Mouse (Mus musculus) mouse embryonic stem cell (cell line): ENCODE measurements at regions not wholly inside any gene's neighbourhood (a gene's known extent, or its start where the extent isn't known, plus 50 kb on each side); places are given as distances from the start of the nearest gene placed in this dataset.

Experiments used
- in situ Hi-C, 2 experiments: fragments of 300-500 bp; cut with MboI; formaldehyde crosslinking; loops; 1 replicate in 1 of 2; 3 replicates in 1 of 2; pipeline ENCODE4 v1.14.3; 2019 to 2020; ENCODE audit warnings: low sequenced_read_pairs in 2 of 2, low pct_unique_long_range_greater_than_20kb in 1 of 2, mixed read lengths in 1 of 2; ENCODE audit not compliant: unreplicated experiment in 1 of 2

GRCm38 (mm10) chr16:55420876-55421568 lies 123.2 kb upstream of the Zpld1 start:
- in situ Hi-C loops, result no loop called here

- in situ Hi-C loops, result no loop called here
These were observed 121.1 kb upstream of the Zpld1 start for GRCm38 (mm10) chr16:55418871-55419270.

- in situ Hi-C loops, result no loop called here
These were observed 103.0 kb upstream of the Zpld1 start for GRCm38 (mm10) chr16:55400818-55401217.

GRCm38 (mm10) chr16:55394864-55395263 lies 97.1 kb upstream of the Zpld1 start:
- in situ Hi-C loops, result no loop called here

- in situ Hi-C loops, result no loop called here
These were observed 92.6 kb upstream of the Zpld1 start for GRCm38 (mm10) chr16:55390400-55390799.

GRCm38 (mm10) chr16:55379996-55380395 lies 82.2 kb upstream of the Zpld1 start:
- in situ Hi-C loops, result no loop called here

GRCm38 (mm10) chr16:55379189-55379588 lies 81.4 kb upstream of the Zpld1 start:
- in situ Hi-C loops, result no loop called here

GRCm38 (mm10) chr16:55378701-55379100 lies 80.9 kb upstream of the Zpld1 start:
- in situ Hi-C loops, result no loop called here

DNA sequence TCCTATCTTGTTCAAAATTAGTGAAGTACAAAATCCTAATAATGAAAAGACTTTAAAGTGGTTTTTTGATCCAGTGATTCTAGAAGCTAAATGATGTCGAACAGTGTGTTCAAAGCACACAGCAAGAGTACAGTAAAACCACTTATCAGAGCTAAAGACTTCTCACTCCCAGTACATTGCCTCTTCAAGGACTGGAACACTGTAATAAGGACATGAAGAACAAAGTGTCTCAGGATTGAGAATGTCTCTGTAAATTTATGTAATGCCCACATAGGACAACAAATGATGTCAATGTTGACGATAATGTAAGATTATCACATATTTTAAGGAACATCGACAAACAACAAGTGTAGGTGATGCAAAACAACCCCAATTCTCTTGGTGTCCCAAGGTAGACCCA lies 78.1 kb upstream of the Zpld1 start:
- in situ Hi-C loops, result no loop called here

DNA sequence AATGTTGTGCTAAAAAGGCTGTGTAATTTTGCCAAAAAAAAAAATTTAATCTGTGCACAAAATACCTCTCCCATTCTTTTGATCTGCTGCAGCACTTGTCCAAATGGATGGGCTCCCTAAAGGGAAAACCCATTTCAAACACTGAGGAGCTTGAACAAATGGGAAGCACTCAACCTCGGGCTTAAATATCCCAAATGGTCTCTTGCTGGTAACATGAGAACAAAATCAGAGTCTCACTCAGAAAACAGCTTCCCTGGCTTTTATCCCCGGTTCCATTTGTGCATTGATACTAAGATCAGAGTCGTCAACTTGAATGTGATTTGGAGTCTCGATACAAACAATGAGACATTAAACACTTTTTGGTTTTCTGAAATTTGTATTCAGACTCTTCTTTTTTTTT lies 59.9 kb upstream of the Zpld1 start:
- in situ Hi-C loops, result no loop called here

DNA sequence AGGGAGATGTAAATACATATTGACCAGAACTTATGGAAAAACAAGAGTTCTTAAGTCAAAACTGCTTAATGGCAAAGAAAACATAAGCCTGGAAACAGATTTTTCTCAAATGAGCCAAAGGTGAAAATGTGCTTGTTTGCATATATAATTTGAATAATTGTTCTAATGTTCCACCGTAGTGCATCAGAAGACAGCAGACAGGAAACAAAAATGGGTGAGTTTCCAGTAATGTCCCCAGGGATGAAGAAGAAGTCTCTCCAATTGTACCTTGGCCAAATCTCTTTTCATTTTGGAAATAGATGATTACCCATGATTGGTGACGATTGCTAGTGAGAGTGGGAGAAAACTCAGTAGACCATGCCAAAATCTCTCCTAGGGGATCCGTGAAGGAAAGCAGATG lies 58.3 kb upstream of the Zpld1 start:
- in situ Hi-C loops, result no loop called here
